Mouse (Mus musculus): ENCODE data around the gene Ubac2. TPM values are rescaled to one million over a fixed set of nuclear protein-coding genes. Genes with fewer than 3 reads are reported as not detected.

Ubac2 gene
- polyA plus RNA-seq, 1 experiment from 2014 or later = 66.7 TPM

GRCm38 (mm10) chr14:122068801-122069695 lies 190.6 kb downstream of the Ubac2 start:
- 52% methylated on average over 11 of the region's 11 CpGs for WGBS
- Histone ChIP-seq H3K9ac (no peak overlapping the region), H3K9me3 (replicated peaks) (no peaks in the 10 kb centered on the region), H3K4me3 (replicated peaks) (no peak overlapping the region), H3K27ac (no peak overlapping the region; the same call in 1 of the 2 replicates), H3K36me3 (no peaks in the 10 kb centered on the region), H3K4me2 (no peak overlapping the region), H3K4me1 (0 out of 2 replicates have a peak, but pooled peaks cover 7% of the 10 kb centered on the region), H3K27me3 (no peaks in the 10 kb centered on the region)
- no peak for ATAC-seq (replicated peaks; ENCODE audit: low FRiP score)

DNA sequence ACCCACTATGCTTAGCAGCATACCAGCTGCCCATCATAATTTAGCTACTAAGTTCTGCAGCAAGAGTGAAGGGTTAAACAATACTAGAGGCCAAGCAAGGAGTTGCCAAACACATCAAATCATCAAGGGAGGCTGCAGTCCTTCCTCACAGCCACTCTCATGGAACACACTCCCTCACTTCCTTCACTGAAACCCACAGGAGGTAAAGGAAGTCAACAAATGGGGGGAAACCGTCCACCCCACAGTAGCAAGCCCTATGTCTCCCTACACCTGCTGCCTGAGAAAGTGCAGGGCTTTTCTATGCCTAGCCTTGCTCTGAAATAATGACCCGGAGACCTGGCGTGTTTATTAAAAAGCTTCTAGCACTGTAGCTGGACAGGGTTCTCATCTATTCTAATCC lies 191.5 kb downstream of the Ubac2 start:
- Histone ChIP-seq H3K9ac (no peak overlapping the region), H3K9me3 (replicated peaks) (no peaks in the 10 kb centered on the region), H3K4me2 (no peak overlapping the region), H3K4me1 (0 out of 2 replicates have a peak, but pooled peaks cover 7% of the 10 kb centered on the region), H3K4me3 (replicated peaks) (no peak overlapping the region), H3K27me3 (no peaks in the 10 kb centered on the region), H3K27ac (no peak overlapping the region), H3K36me3 (no peaks in the 10 kb centered on the region)
- 82% methylated on average over 3 of the region's 3 CpGs for WGBS
- no peak for ATAC-seq (replicated peaks; ENCODE audit: low FRiP score)

Other genes with a start within 250 kb of the Ubac2 start
- 10.1 and 11.1 TPM in 2 replicates for gene Dock9, start 80.8 kb upstream of the Ubac2 start, polyA plus RNA-seq (2015; fragmentation: Nextera tagmentation; extraction: Ambion mirVana)
- 0.30 and 0.39 TPM in 2 replicates for gene Gpr18, start 37.2 kb downstream of the Ubac2 start, polyA plus RNA-seq (2015; fragmentation: Nextera tagmentation; extraction: Ambion mirVana)
- 4.1 and 4.9 TPM in 2 replicates for gene Gpr183, start 86.6 kb downstream of the Ubac2 start, polyA plus RNA-seq (2015; fragmentation: Nextera tagmentation; extraction: Ambion mirVana)
- not detected in 2 replicates for gene Timm8a2, start 156.1 kb downstream of the Ubac2 start, polyA plus RNA-seq (2015; fragmentation: Nextera tagmentation; extraction: Ambion mirVana)
- 180 and 192 TPM in 2 replicates for gene Tm9sf2, start 228.4 kb downstream of the Ubac2 start, polyA plus RNA-seq (2015; fragmentation: Nextera tagmentation; extraction: Ambion mirVana)

Data from kidney, embryonic 15.5 days (tissue).